Mouse (Mus musculus) small intestine, adult 2 months (tissue): Measurements from ENCODE around the gene Asic2.

Experiments
- CTCF ChIP-seq: fragments of 200-500 bp; IDR thresholded peaks from 2 replicates; pipeline ENCODE4 v1.5.1; 2012; ENCODE audit warnings: low read depth, mild to moderate bottlenecking, control low read depth, inconsistent platforms, low read length, moderate library complexity, mixed read lengths; ENCODE audit not compliant: insufficient replicate concordance, insufficient read length; ENCODE audit errors: extremely low read depth
- POLR2A ChIP-seq: fragments of 200-500 bp; IDR thresholded peaks from 2 replicates; pipeline ENCODE4 v1.6.1; 2012; ENCODE audit warnings: low read depth, mild to moderate bottlenecking, control low read depth, inconsistent platforms, low read length, moderate library complexity

- no peak for TF ChIP-seq POLR2A
- no peak for TF ChIP-seq CTCF
Observed at GRCm38 (mm10) chr11:81009366-81009765, 958.9 kb downstream of the Asic2 start.
